Comparison of ENCODE assay signal across 19 mouse cellular contexts in genomic region chrX:35897648-35898500, GRCm38 (mm10). TPM values are rescaled to one million over a fixed set of nuclear protein-coding genes. Genes with fewer than 3 reads are reported as not detected.
DNase-seq lines count a peak whose midpoint lies in the region; ATAC-seq and TF ChIP-seq lines count a peak whose summit lies in the region.
"Had no signal": no experiment of that assay in that cellular context is flagged by ENCODE, and none has a peak within 500 bp of the region (broad histone marks: within the 10 kb centered on the region; RNA-seq: fewer than 3 reads in every experiment).

No protein-coding gene starts in this region.

- WGBS in liver, postnatal 0 days (ENCODE audit: insufficient replicate concordance) = 46% methylated on average over 11 of the region's 11 CpGs
- 56% methylated on average over 11 of the region's 11 CpGs for WGBS in liver, embryonic 11.5 days
- 78% methylated on average over 11 of the region's 11 CpGs for WGBS in hindbrain, postnatal 0 days

- ATAC-seq in liver, postnatal 0 days = no peak
- no peak for ATAC-seq in liver, embryonic 11.5 days (replicated peaks; ENCODE audit: low FRiP score)
- ATAC-seq in megakaryocyte-erythroid progenitor cell, adult 5-6 weeks (replicated peaks; ENCODE audit: low FRiP score, low TSS enrichment, poor library complexity, severe bottlenecking) = peak; percentile 55
- ATAC-seq in hindbrain, postnatal 0 days = no peak
- ATAC-seq: intestine, embryonic 15.5 days; midbrain, embryonic 15.5 days; Patski had no signal

- H3K9me3 ChIP-seq in liver, postnatal 0 days (ENCODE audit: low read length) = no peaks in the 10 kb centered on the region
- no peaks in the 10 kb centered on the region for H3K9me3 ChIP-seq in liver, embryonic 11.5 days (ENCODE audit: control insufficient read depth, low read length)
- no peaks in the 10 kb centered on the region for H3K9me3 ChIP-seq in hindbrain, postnatal 0 days (ENCODE audit: low read length)
- H3K9me3 ChIP-seq: intestine, embryonic 15.5 days; midbrain, embryonic 15.5 days had no signal

- H3K4me2 ChIP-seq in liver, postnatal 0 days (ENCODE audit: low read depth, low read length) = 0 out of 2 replicates have a peak overlapping the region, but pooled peaks have one; percentile 30
- no peak overlapping the region for H3K4me2 ChIP-seq in liver, embryonic 11.5 days
- no peak overlapping the region for H3K4me2 ChIP-seq in hindbrain, postnatal 0 days (ENCODE audit: low read depth, low read length)
- H3K4me2 ChIP-seq: intestine, embryonic 15.5 days; midbrain, embryonic 15.5 days had no signal

- no peak overlapping the region for H3K9ac ChIP-seq in liver, postnatal 0 days (replicated peaks)
- no peak overlapping the region for H3K9ac ChIP-seq in liver, embryonic 11.5 days (ENCODE audit: low read depth, low read length)
- H3K9ac ChIP-seq in hindbrain, postnatal 0 days (replicated peaks; ENCODE audit: low read length) = no peak overlapping the region
- H3K9ac ChIP-seq: intestine, embryonic 15.5 days; midbrain, embryonic 15.5 days had no signal

- TF ChIP-seq POLR2A in bone marrow macrophage, adult 2 months (IDR thresholded peaks at IDR 0.05; ENCODE audit: borderline replicate concordance, low read depth, low read length) = no peak

- no peaks in the 10 kb centered on the region for H3K36me3 ChIP-seq in liver, postnatal 0 days (replicated peaks; ENCODE audit: insufficient read depth, low read length)
- H3K36me3 ChIP-seq in liver, embryonic 11.5 days (ENCODE audit: control insufficient read depth, insufficient read depth, low read length) = no peaks in the 10 kb centered on the region
- H3K36me3 ChIP-seq in hindbrain, postnatal 0 days (ENCODE audit: insufficient read depth, low read length) = no peaks in the 10 kb centered on the region
- H3K36me3 ChIP-seq: intestine, embryonic 15.5 days; midbrain, embryonic 15.5 days had no signal

- no peaks in the 10 kb centered on the region for H3K27me3 ChIP-seq in liver, postnatal 0 days (ENCODE audit: insufficient read depth, low read length)
- no peaks in the 10 kb centered on the region for H3K27me3 ChIP-seq in liver, embryonic 11.5 days (replicated peaks; ENCODE audit: control insufficient read depth, insufficient read depth, low read length)
- H3K27me3 ChIP-seq in hindbrain, postnatal 0 days (ENCODE audit: insufficient read depth, low read length) = no peaks in the 10 kb centered on the region
- H3K27me3 ChIP-seq: intestine, embryonic 15.5 days; midbrain, embryonic 15.5 days had no signal

- TF ChIP-seq EP300 in liver, postnatal 0 days (IDR thresholded peaks at IDR 0.05; ENCODE audit: low read depth) = no peak

- no peaks in the 10 kb centered on the region for H3K4me1 ChIP-seq in liver, postnatal 0 days (ENCODE audit: insufficient read depth)
- no peaks in the 10 kb centered on the region for H3K4me1 ChIP-seq in liver, embryonic 11.5 days (replicated peaks; ENCODE audit: control insufficient read depth, insufficient read depth, low read length)
- H3K4me1 ChIP-seq in bone marrow macrophage, adult 2 months (ENCODE audit: control insufficient read depth, insufficient read depth, low read length) = peaks cover 44% of the 10 kb centered on the region
- no peaks in the 10 kb centered on the region for H3K4me1 ChIP-seq in hindbrain, postnatal 0 days (ENCODE audit: insufficient read depth, low read length)
- H3K4me1 ChIP-seq: intestine, embryonic 15.5 days; midbrain, embryonic 15.5 days had no signal

- H3K4me3 ChIP-seq in liver, postnatal 0 days (ENCODE audit: low read depth, low read length) = no peak overlapping the region
- no peak overlapping the region for H3K4me3 ChIP-seq in liver, embryonic 11.5 days (ENCODE audit: low read depth, low read length)
- H3K4me3 ChIP-seq in bone marrow macrophage, adult 2 months (ENCODE audit: insufficient read depth, low read length) = peak overlapping the region; percentile 29
- H3K4me3 ChIP-seq in hindbrain, postnatal 0 days (ENCODE audit: low read length) = no peak overlapping the region
- H3K4me3 ChIP-seq: erythroblast, embryonic 14.5 days; intestine, embryonic 15.5 days; midbrain, embryonic 15.5 days had no signal

- 0 out of 2 replicates have a peak overlapping the region, but pooled peaks have one; percentile 22 for H3K27ac ChIP-seq in liver, postnatal 0 days (ENCODE audit: low read depth)
- H3K27ac ChIP-seq in liver, embryonic 11.5 days (ENCODE audit: low read depth, low read length) = no peak overlapping the region
- H3K27ac ChIP-seq in bone marrow macrophage, adult 2 months (ENCODE audit: insufficient read depth, low read depth, low read length) = peak overlapping the region; percentile 86
- no peak overlapping the region for H3K27ac ChIP-seq in hindbrain, postnatal 0 days
- H3K27ac ChIP-seq: intestine, embryonic 15.5 days; midbrain, embryonic 15.5 days; stomach, postnatal 0 days had no signal

- DNase-seq in liver, postnatal 0 days = no peak
- DNase-seq in liver, embryonic 11.5 days (ENCODE audit: low spot score) = no peak
- peak; percentile 43 for DNase-seq in thymus, postnatal 14 days
- DNase-seq in urinary bladder, postnatal 10 days (ENCODE audit: low spot score) = no peak
- DNase-seq in hindbrain, postnatal 0 days (ENCODE audit: low spot score) = no peak
- DNase-seq in c-Kit-positive CD71-positive TER-119-positive erythroid progenitor cells, embryonic 14.5 days (ENCODE audit: low spot score) = no peak
- DNase-seq: adrenal gland, postnatal 10 days; cerebellum, adult 2 months; heart, postnatal 14 days; kidney, postnatal 4 days; liver; lung, postnatal 10 days had no signal

- TF ChIP-seq CTCF in liver, postnatal 0 days (IDR thresholded peaks at IDR 0.05; ENCODE audit: low read depth) = no peak
- TF ChIP-seq CTCF in bone marrow macrophage, adult 2 months (IDR thresholded peaks at IDR 0.05; ENCODE audit: low read depth, low read length) = no peak
- no peak for TF ChIP-seq CTCF in hindbrain, postnatal 0 days (IDR thresholded peaks at IDR 0.05; ENCODE audit: low read depth)

RNA-seq across cellular contexts. Expression of gene Dock11, which starts 9.2 kb away (rescaled TPM):
- 1.5 and 1.7 TPM in 2 replicates for polyA plus RNA-seq in liver, postnatal 0 days (2015; fragmentation: Nextera tagmentation; extraction: Ambion mirVana)
- polyA plus RNA-seq in liver, embryonic 11.5 days (2014; fragmentation: Nextera tagmentation; extraction: Ambion mirVana) = 9.7 and 12.9 TPM in 2 replicates
- 56.9 and 64.1 TPM in 2 replicates for polyA plus RNA-seq in bone marrow macrophage, adult 2 months (2012; ENCODE audit: insufficient read depth, insufficient read length, missing spikeins)
- 25.2 and 35.5 TPM in 2 replicates for total RNA-seq in megakaryocyte-erythroid progenitor cell, adult 5-6 weeks (2014; fragmentation: Nextera tagmentation)
- 53.4 and 92.5 TPM in 2 replicates for total RNA-seq in megakaryocyte-erythroid progenitor cell, adult 5-6 weeks (2017)
- total RNA-seq in hindbrain, postnatal 0 days (2014; rRNA removed) = 17.9 and 22.1 TPM in 2 replicates
- polyA plus RNA-seq in hindbrain, postnatal 0 days (2015; fragmentation: Nextera tagmentation; extraction: Ambion mirVana) = 7.0 and 7.8 TPM in 2 replicates
- polyA plus RNA-seq: erythroblast, embryonic 14.5 days had no signal

Comparison
In these comparisons a context has a peak if more than half of its experiments do, and no peak if none do; other contexts are left out.
1. H3K27ac ChIP-seq: peak in liver, postnatal 0 days (single experiment) and bone marrow macrophage, adult 2 months (single experiment); none in liver, embryonic 11.5 days (single experiment) and hindbrain, postnatal 0 days (single experiment).